Mouse (Mus musculus) heart, postnatal 0 days (tissue): Measurements from ENCODE around the gene Trcg1.

Experiments
- CTCF ChIP-seq: IDR thresholded peaks from 2 replicates; pipeline ENCODE4 v1.5.1; 2016; ENCODE audit warnings: antibody characterized with exemption, control low read depth, low read depth
- EP300 ChIP-seq: IDR thresholded peaks from 2 replicates; pipeline ENCODE4 v1.6.1; 2016; ENCODE audit warnings: antibody characterized with exemption, low read depth

- TF ChIP-seq EP300 (no peak), CTCF (peak; percentile 100)
These were observed 23.4 kb downstream of the Trcg1 start for GRCm38 (mm10) chr9:57259736-57260135.
